Comparison of ENCODE assay signal across 8 mouse cellular contexts in genomic region chr11:3786564-3786963, GRCm38 (mm10).
DNase-seq lines count a peak whose midpoint lies in the region; ATAC-seq lines count a peak whose summit lies in the region.

No protein-coding gene starts in this region.

- H3K4me3 ChIP-seq in forebrain, embryonic 15.5 days: no peak overlapping the region
- no peak overlapping the region for H3K4me3 ChIP-seq in hindbrain, embryonic 11.5 days (ENCODE audit: low read depth, low read length)
- H3K4me3 ChIP-seq in midbrain, embryonic 12.5 days: no peak overlapping the region

- H3K36me3 ChIP-seq in forebrain, embryonic 15.5 days: no peaks in the 10 kb centered on the region
- no peaks in the 10 kb centered on the region for H3K36me3 ChIP-seq in hindbrain, embryonic 11.5 days (ENCODE audit: control insufficient read depth, insufficient read depth, low read length)
- no peaks in the 10 kb centered on the region for H3K36me3 ChIP-seq in midbrain, embryonic 12.5 days

- H3K27ac ChIP-seq in forebrain, embryonic 15.5 days (replicated peaks): no peak overlapping the region
- H3K27ac ChIP-seq in hindbrain, embryonic 11.5 days (ENCODE audit: low read depth, low read length): no peak overlapping the region
- H3K27ac ChIP-seq in midbrain, embryonic 12.5 days (replicated peaks): no peak overlapping the region

- H3K4me1 ChIP-seq in forebrain, embryonic 15.5 days: no peaks in the 10 kb centered on the region
- no peaks in the 10 kb centered on the region for H3K4me1 ChIP-seq in hindbrain, embryonic 11.5 days (replicated peaks; ENCODE audit: control insufficient read depth, insufficient read depth, low read length)
- no peaks in the 10 kb centered on the region for H3K4me1 ChIP-seq in midbrain, embryonic 12.5 days

- no peaks in the 10 kb centered on the region for H3K27me3 ChIP-seq in forebrain, embryonic 15.5 days
- no peaks in the 10 kb centered on the region for H3K27me3 ChIP-seq in hindbrain, embryonic 11.5 days (ENCODE audit: control insufficient read depth, insufficient read depth, low read length)
- peaks cover 10% of the 10 kb centered on the region; the same call in 1 of the 2 replicates for H3K27me3 ChIP-seq in midbrain, embryonic 12.5 days

- H3K4me2 ChIP-seq in forebrain, embryonic 15.5 days (replicated peaks): no peak overlapping the region
- no peak overlapping the region for H3K4me2 ChIP-seq in hindbrain, embryonic 11.5 days (replicated peaks; ENCODE audit: low read depth, low read length)
- no peak overlapping the region for H3K4me2 ChIP-seq in midbrain, embryonic 12.5 days (replicated peaks)

- H3K9me3 ChIP-seq in forebrain, embryonic 15.5 days: no peaks in the 10 kb centered on the region
- no peaks in the 10 kb centered on the region for H3K9me3 ChIP-seq in hindbrain, embryonic 11.5 days (ENCODE audit: control insufficient read depth, low read length)
- no peaks in the 10 kb centered on the region for H3K9me3 ChIP-seq in midbrain, embryonic 12.5 days

- WGBS in forebrain, embryonic 15.5 days: 17% methylated on average over 6 of the region's 6 CpGs
- WGBS in hindbrain, embryonic 11.5 days: 32% methylated on average over 6 of the region's 6 CpGs
- 23% methylated on average over 6 of the region's 6 CpGs for WGBS in midbrain, embryonic 12.5 days

- H3K9ac ChIP-seq in forebrain, embryonic 15.5 days (replicated peaks): no peak overlapping the region
- H3K9ac ChIP-seq in hindbrain, embryonic 11.5 days (ENCODE audit: low read depth, low read length): no peak overlapping the region
- no peak overlapping the region for H3K9ac ChIP-seq in midbrain, embryonic 12.5 days (replicated peaks)

- peak; percentile 97 for DNase-seq in NIH3T3 (ENCODE audit: low read depth)
- DNase-seq in hindbrain, embryonic 11.5 days (ENCODE audit: low spot score): peak; percentile 94
- peak; percentile 68 for DNase-seq in left cerebral cortex, adult 11 months (ENCODE audit: low spot score)
- DNase-seq in skeletal muscle tissue, adult 2 months (ENCODE audit: low read depth, low spot score): peak; percentile 69

- ATAC-seq in cerebellum, adult (ENCODE audit: insufficient number of reproducible peaks, low FRiP score, low TSS enrichment): peak; percentile 58; the same call in 1 of the 2 replicates
- peak; percentile 46; the same call in 1 of the 2 replicates for ATAC-seq in forebrain, embryonic 15.5 days (replicated peaks)
- ATAC-seq in hindbrain, embryonic 11.5 days (ENCODE audit: low FRiP score): no peak
- 0 out of 2 replicates have a peak, but pooled peaks have one; percentile 16 for ATAC-seq in midbrain, embryonic 12.5 days (ENCODE audit: low FRiP score, low read depth)
- no peak for ATAC-seq in activated CD4-positive, CD25-positive, alpha-beta regulatory T cell, adult 4 months

Comparison
In these comparisons a context has a peak if more than half of its experiments do, and no peak if none do; other contexts are left out.
1. ATAC-seq: peak in cerebellum, adult (single experiment), forebrain, embryonic 15.5 days (single experiment) and midbrain, embryonic 12.5 days (single experiment); none in hindbrain, embryonic 11.5 days (single experiment) and activated CD4-positive, CD25-positive, alpha-beta regulatory T cell, adult 4 months (single experiment).
2. Peak in every context shown above with its lines, with median percentiles within 50 percentile points of each other: DNase-seq.